Mouse (Mus musculus): ENCODE measurements around the gene Txndc16.

Gene Txndc16

GRCm38 (mm10) chr14:45220090-45220956, at the start of gene Txndc16:
Gene Txndc16 (minus strand): TSS chr14:45220328.
- peak; percentile 70 for DNase-seq (ENCODE audit: extremely low spot score)

GRCm38 (mm10) chr14:45263831-45264592, 43.9 kb upstream of the Txndc16 start:
- DNase-seq (ENCODE audit: extremely low spot score): no peak

- DNase-seq (ENCODE audit: extremely low spot score): no peak
Observed at GRCm38 (mm10) chr14:45251548-45252076, 31.5 kb upstream of the Txndc16 start.

- DNase-seq (ENCODE audit: extremely low spot score): no peak
Observed at GRCm38 (mm10) chr14:45241613-45242012, 21.5 kb upstream of the Txndc16 start.

- no peak for DNase-seq (ENCODE audit: extremely low spot score)
Observed at GRCm38 (mm10) chr14:45239042-45239441, 18.9 kb upstream of the Txndc16 start.

GRCm38 (mm10) chr14:45220957-45221630, 966 bp upstream of the Txndc16 start:
- DNase-seq (ENCODE audit: extremely low spot score): no peak

GRCm38 (mm10) chr14:45219281-45220089, 643 bp downstream of the Txndc16 start, which contains the start of gene Gpr137c:
Gene Gpr137c (plus strand): TSS chr14:45219717.
- DNase-seq (ENCODE audit: extremely low spot score): peak; percentile 96

GRCm38 (mm10) chr14:45217693-45218092, 2.4 kb downstream of the Txndc16 start:
- no peak for DNase-seq (ENCODE audit: extremely low spot score)

GRCm38 (mm10) chr14:45216711-45217340, 3.3 kb downstream of the Txndc16 start:
- DNase-seq (ENCODE audit: extremely low spot score): no peak

GRCm38 (mm10) chr14:45211431-45211830, 8.7 kb downstream of the Txndc16 start:
- no peak for DNase-seq (ENCODE audit: extremely low spot score)

GRCm38 (mm10) chr14:45210683-45211082, 9.4 kb downstream of the Txndc16 start:
- DNase-seq (ENCODE audit: extremely low spot score): no peak

- DNase-seq (ENCODE audit: extremely low spot score): no peak
Observed at GRCm38 (mm10) chr14:45200607-45201006, 19.5 kb downstream of the Txndc16 start.

GRCm38 (mm10) chr14:45190999-45191398, 29.1 kb downstream of the Txndc16 start:
- DNase-seq (ENCODE audit: extremely low spot score): no peak

GRCm38 (mm10) chr14:45181611-45182010, 38.5 kb downstream of the Txndc16 start:
- no peak for DNase-seq (ENCODE audit: extremely low spot score)

- no peak for DNase-seq (ENCODE audit: extremely low spot score)
Observed at GRCm38 (mm10) chr14:45179606-45180005, 40.5 kb downstream of the Txndc16 start.

GRCm38 (mm10) chr14:45179186-45179585, 40.9 kb downstream of the Txndc16 start:
- DNase-seq (ENCODE audit: extremely low spot score): no peak

GRCm38 (mm10) chr14:45175012-45175740, 45.0 kb downstream of the Txndc16 start:
- DNase-seq (ENCODE audit: extremely low spot score): no peak

- no peak for DNase-seq (ENCODE audit: extremely low spot score)
Observed at GRCm38 (mm10) chr14:45172260-45172659, 47.9 kb downstream of the Txndc16 start.

GRCm38 (mm10) chr14:45167366-45167765, 52.8 kb downstream of the Txndc16 start:
- DNase-seq (ENCODE audit: extremely low spot score): no peak

Measured in embryo, embryonic 9.5 days (tissue).